Mouse (Mus musculus): ENCODE data around the gene Golga7b. TPM values are rescaled to one million over a fixed set of nuclear protein-coding genes. Genes with fewer than 3 reads are reported as not detected.
A peak's percentile ranks its signal among the peaks of the same experiment; 100 is the strongest.

Golga7b gene
- polyA plus RNA-seq, 1 experiment from 2014 or later, result 12.9 TPM

DNA sequence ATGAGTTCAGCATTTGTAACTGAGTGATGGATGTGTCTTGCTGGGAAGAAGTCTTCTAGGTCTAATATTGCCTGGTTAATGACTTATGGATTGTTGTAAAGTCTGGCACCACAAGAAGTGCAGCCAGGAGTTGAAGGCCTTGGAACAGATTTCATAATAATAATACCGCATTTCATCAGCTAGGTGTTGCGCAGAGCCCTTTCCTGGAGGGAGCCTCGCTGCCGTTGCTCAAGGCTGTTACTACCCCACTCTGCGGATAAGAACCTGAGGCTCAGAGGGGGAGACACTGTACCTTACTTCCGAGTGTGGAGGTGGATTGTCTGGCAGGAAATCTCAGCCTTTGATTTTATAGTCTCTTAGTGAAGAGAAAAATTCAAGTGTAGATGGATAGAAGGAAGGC is 29.9 kb downstream of the Golga7b start:
- no peaks in the 10 kb centered on the region for H3K27me3 ChIP-seq
- H3K9me3 ChIP-seq (replicated peaks), result no peaks in the 10 kb centered on the region
- H3K27ac ChIP-seq, result no peak overlapping the region
- no peak overlapping the region for H3K9ac ChIP-seq
- no peak overlapping the region for H3K4me3 ChIP-seq
- WGBS, result 86% methylated on average over 6 of the region's 6 CpGs
- no peaks in the 10 kb centered on the region for H3K36me3 ChIP-seq (ENCODE audit: poor library complexity, severe bottlenecking)
- no peak overlapping the region for H3K4me2 ChIP-seq
- ATAC-seq, result no peak
- peaks cover 2% of the 10 kb centered on the region; the same call in 1 of the 2 replicates for H3K4me1 ChIP-seq

DNA sequence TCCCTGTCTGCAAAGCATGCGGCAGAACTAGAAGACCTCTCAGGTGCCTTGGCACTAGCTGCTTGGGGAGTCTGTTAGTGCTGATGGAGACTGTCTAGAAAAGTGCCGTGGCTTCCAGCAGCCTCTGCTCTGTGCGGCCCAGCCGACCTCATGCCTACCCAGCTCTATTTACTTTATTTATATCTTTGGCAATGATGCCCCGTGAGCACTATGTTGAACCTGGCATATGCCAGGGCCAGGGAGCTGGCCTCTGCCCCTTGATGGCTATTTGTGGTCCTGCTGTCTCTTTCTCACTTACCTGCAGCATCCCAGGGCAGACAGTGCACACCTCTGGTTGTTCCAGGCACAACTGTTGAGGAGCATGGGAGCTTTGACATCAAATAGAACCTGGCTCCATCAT is 31.1 kb downstream of the Golga7b start:
- H3K4me1 ChIP-seq, result peaks cover 2% of the 10 kb centered on the region; the same call in 1 of the 2 replicates
- no peaks in the 10 kb centered on the region for H3K27me3 ChIP-seq
- H3K4me3 ChIP-seq, result no peak overlapping the region
- no peak overlapping the region for H3K9ac ChIP-seq
- H3K4me2 ChIP-seq, result no peak overlapping the region
- no peaks in the 10 kb centered on the region for H3K36me3 ChIP-seq (ENCODE audit: poor library complexity, severe bottlenecking)
- ATAC-seq, result no peak
- no peak overlapping the region for H3K27ac ChIP-seq
- no peaks in the 10 kb centered on the region for H3K9me3 ChIP-seq (replicated peaks)
- WGBS, result 85% methylated on average over 5 of the region's 5 CpGs

DNA sequence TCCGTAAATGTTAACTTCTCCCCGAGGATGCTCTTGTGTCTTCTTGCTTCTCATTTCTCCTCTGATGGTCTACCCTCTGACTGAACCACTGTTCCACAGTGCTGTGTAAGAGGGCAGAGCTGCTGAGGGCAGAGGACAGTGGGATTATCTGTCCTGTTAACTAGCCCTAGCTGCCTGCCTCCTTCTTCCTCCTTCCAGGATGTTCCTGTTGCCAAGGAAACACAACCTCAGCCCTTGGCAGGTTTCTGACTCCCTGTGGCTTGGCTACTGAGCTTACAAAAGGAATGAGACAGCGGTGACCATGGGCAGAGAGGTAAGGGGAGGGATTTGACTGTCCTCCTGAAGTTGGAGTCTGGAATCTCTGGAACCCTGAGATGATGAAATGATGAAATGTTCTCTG is 32.2 kb downstream of the Golga7b start:
- H3K4me3 ChIP-seq, result no peak overlapping the region
- 54% methylated on average over 3 of the region's 3 CpGs for WGBS
- no peaks in the 10 kb centered on the region for H3K27me3 ChIP-seq
- H3K4me1 ChIP-seq, result peaks cover 2% of the 10 kb centered on the region; the same call in 1 of the 2 replicates
- no peak overlapping the region for H3K4me2 ChIP-seq
- no peak overlapping the region for H3K27ac ChIP-seq
- no peaks in the 10 kb centered on the region for H3K36me3 ChIP-seq (ENCODE audit: poor library complexity, severe bottlenecking)
- no peaks in the 10 kb centered on the region for H3K9me3 ChIP-seq (replicated peaks)
- no peak for ATAC-seq
- no peak overlapping the region for H3K9ac ChIP-seq

- 87% methylated on average over 8 of the region's 8 CpGs for WGBS
- Histone ChIP-seq H3K4me3 (no peak overlapping the region), H3K27me3 (peaks cover 6% of the 10 kb centered on the region; the same call in 1 of the 2 replicates), H3K4me2 (no peak overlapping the region), H3K27ac (no peak overlapping the region), H3K9ac (no peak overlapping the region), H3K36me3 (ENCODE audit: poor library complexity, severe bottlenecking) (no peaks in the 10 kb centered on the region), H3K9me3 (replicated peaks) (no peaks in the 10 kb centered on the region), H3K4me1 (peaks cover 2% of the 10 kb centered on the region; the same call in 1 of the 2 replicates)
- ATAC-seq, result no peak
Observed at GRCm38 (mm10) chr19:42284178-42284577, 36.8 kb downstream of the Golga7b start.

- Histone ChIP-seq H3K9me3 (replicated peaks) (no peaks in the 10 kb centered on the region), H3K4me3 (no peak overlapping the region), H3K27me3 (peaks cover 6% of the 10 kb centered on the region; the same call in 1 of the 2 replicates), H3K36me3 (ENCODE audit: poor library complexity, severe bottlenecking) (no peaks in the 10 kb centered on the region), H3K4me1 (peaks cover 28% of the 10 kb centered on the region), H3K4me2 (no peak overlapping the region), H3K27ac (no peak overlapping the region), H3K9ac (no peak overlapping the region)
- no peak for ATAC-seq
- 85% methylated on average over 4 of the region's 4 CpGs for WGBS
Observed at GRCm38 (mm10) chr19:42288361-42288760, 41.0 kb downstream of the Golga7b start.

GRCm38 (mm10) chr19:42290954-42291661 is 43.7 kb downstream of the Golga7b start:
- Histone ChIP-seq H3K9me3 (replicated peaks) (no peaks in the 10 kb centered on the region), H3K27me3 (no peaks in the 10 kb centered on the region), H3K4me1 (peaks cover 31% of the 10 kb centered on the region), H3K27ac (peak overlapping the region; percentile 57), H3K36me3 (ENCODE audit: poor library complexity, severe bottlenecking) (no peaks in the 10 kb centered on the region), H3K9ac (no peak overlapping the region), H3K4me2 (no peak overlapping the region), H3K4me3 (no peak overlapping the region)
- 23% methylated on average over 7 of the region's 7 CpGs for WGBS
- peak; percentile 73 for ATAC-seq

- no peaks in the 10 kb centered on the region for H3K27me3 ChIP-seq
- H3K36me3 ChIP-seq (ENCODE audit: poor library complexity, severe bottlenecking), result no peaks in the 10 kb centered on the region
- no peak overlapping the region for H3K9ac ChIP-seq
- H3K9me3 ChIP-seq (replicated peaks), result no peaks in the 10 kb centered on the region
- ATAC-seq, result peak; percentile 43; the same call in 1 of the 2 replicates
- no peak overlapping the region for H3K4me3 ChIP-seq
- H3K27ac ChIP-seq, result peak overlapping the region; percentile 55; the same call in 1 of the 2 replicates
- peaks cover 31% of the 10 kb centered on the region for H3K4me1 ChIP-seq
- no peak overlapping the region for H3K4me2 ChIP-seq
- WGBS, result 15% methylated on average over 8 of the region's 8 CpGs
Observed at GRCm38 (mm10) chr19:42292106-42292505, 44.7 kb downstream of the Golga7b start.

DNA sequence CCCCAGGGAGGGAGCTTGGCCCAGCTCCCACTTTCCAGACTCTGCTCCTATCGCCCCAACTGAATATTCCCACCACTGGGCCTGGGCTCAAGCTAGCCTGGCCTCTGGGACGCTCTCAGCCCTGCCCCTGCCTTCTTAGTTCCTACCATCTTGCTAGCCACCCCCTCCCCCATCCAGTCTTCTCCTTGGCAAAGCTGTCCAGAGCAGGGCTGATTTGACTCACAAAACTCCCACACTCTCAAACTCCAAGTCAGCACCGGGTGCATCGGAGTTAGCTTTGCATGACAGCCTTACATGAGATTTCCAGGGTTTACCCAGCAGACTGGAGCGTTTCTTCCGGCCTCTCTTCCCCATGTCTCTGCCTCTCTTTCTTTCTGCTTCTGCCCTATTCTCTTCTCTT is 45.8 kb downstream of the Golga7b start:
- H3K4me2 ChIP-seq, result no peak overlapping the region
- peaks cover 31% of the 10 kb centered on the region for H3K4me1 ChIP-seq
- H3K9me3 ChIP-seq (replicated peaks), result no peaks in the 10 kb centered on the region
- no peak overlapping the region for H3K4me3 ChIP-seq
- no peak for ATAC-seq
- no peak overlapping the region for H3K27ac ChIP-seq
- WGBS, result 73% methylated on average over 6 of the region's 6 CpGs
- H3K9ac ChIP-seq, result no peak overlapping the region
- no peaks in the 10 kb centered on the region for H3K36me3 ChIP-seq (ENCODE audit: poor library complexity, severe bottlenecking)
- no peaks in the 10 kb centered on the region for H3K27me3 ChIP-seq

DNA sequence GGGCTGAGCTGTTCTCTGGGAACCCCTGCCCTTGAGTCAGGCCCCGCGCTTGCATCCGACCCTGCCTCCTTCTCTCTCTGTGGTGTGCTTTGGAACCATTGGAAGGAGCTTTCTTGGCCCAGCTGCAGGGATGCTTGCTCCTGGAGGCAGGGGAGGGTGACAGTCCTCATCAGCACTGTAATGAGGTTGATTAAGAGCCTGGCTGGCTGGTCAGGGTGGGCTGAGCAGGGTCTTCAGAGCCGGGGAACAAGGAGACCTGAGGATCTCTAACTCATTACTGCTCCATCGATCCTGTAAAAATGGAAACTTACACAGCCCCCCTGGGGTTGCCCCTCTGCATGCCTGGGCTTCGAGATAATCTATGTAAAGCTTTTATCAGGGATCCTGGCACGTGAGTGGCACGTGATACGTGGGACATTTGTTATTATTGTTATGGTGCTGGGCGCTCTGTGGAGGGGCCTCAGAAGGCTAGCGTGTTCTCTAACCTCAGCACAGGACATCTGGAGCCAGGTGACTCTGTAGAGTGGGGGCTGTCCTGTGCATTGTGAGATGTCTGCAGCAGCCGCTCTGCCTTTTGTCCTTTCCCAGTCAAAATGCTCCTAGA is 55.9 kb downstream of the Golga7b start:
- H3K4me3 ChIP-seq, result no peak overlapping the region
- no peak overlapping the region for H3K4me2 ChIP-seq
- no peak overlapping the region for H3K9ac ChIP-seq
- peaks cover 43% of the 10 kb centered on the region for H3K4me1 ChIP-seq
- H3K27me3 ChIP-seq, result 0 out of 2 replicates have a peak, but pooled peaks cover 14% of the 10 kb centered on the region
- no peaks in the 10 kb centered on the region for H3K9me3 ChIP-seq (replicated peaks)
- H3K27ac ChIP-seq, result no peak overlapping the region
- ATAC-seq, result no peak; the same call in 1 of the 2 replicates
- WGBS, result 32% methylated on average over 12 of the region's 12 CpGs
- no peaks in the 10 kb centered on the region for H3K36me3 ChIP-seq (ENCODE audit: poor library complexity, severe bottlenecking)

DNA sequence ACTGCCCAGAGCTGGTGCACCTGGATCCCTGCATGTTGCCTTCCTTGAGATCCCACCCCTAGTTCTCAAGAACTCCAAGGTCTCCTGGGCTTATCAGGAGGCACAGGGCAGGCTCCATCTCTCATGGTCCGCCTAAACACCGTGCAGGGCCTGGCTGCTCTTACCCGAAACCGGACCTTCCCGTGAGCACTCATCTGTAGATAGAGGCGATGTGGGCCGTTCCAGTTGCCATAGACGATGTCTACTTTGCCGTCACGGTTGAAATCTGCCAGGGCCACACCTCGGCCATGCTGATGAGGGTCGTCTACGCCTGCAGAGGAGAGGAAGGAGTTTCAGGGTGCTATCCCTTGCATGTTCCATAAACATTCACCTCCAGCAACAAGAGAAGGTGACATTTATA is 57.1 kb downstream of the Golga7b start:
- H3K4me2 ChIP-seq, result no peak overlapping the region
- H3K27me3 ChIP-seq, result peaks cover 17% of the 10 kb centered on the region; the same call in 1 of the 2 replicates
- H3K36me3 ChIP-seq (ENCODE audit: poor library complexity, severe bottlenecking), result no peaks in the 10 kb centered on the region
- no peak for ATAC-seq
- no peak overlapping the region for H3K4me3 ChIP-seq
- peaks cover 43% of the 10 kb centered on the region for H3K4me1 ChIP-seq
- 90% methylated on average over 13 of the region's 13 CpGs for WGBS
- no peaks in the 10 kb centered on the region for H3K9me3 ChIP-seq (replicated peaks)
- H3K27ac ChIP-seq, result no peak overlapping the region
- no peak overlapping the region for H3K9ac ChIP-seq

DNA sequence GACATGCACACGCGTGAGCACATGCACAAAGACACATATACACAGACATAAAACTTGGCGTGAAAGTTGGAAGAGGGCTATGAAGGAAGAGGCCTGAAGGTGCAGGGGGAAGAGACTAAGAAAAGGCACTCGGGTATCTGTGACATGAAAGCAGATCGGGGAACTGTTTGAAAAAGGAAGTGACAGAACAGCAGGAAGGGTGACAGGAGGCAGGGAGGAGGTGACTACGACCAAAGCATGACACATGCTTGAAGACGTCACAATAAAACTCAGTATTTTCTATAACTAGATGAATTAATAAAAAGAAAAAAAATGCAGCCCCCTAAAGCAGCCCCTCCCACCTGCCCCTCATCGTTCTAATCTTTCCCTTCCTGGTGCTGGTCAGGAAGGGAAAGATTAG is 58.4 kb downstream of the Golga7b start:
- ATAC-seq, result no peak

DNA sequence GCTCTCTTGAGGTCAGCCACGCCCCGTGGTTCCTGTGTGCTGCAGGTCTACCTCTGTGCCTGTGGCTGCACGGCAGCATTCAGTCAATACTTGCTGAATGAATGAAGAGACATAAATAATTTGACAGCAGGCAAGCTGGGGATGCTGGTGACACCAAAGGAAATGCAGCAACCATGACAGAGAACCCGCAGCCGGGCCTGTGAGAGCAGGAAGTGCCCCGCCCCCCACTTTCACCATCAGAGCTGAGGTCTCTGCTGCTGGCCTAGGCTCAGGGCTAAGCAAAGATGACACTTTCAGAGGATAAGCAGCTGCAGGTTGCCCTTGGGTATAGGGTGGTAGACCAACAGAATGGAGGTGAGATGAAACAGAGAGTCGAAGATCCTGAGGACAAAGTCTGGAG is 58.8 kb downstream of the Golga7b start:
- H3K27me3 ChIP-seq, result peaks cover 27% of the 10 kb centered on the region; the same call in 1 of the 2 replicates
- H3K4me1 ChIP-seq, result peaks cover 34% of the 10 kb centered on the region
- H3K27ac ChIP-seq, result no peak overlapping the region
- no peak overlapping the region for H3K4me3 ChIP-seq
- 0 out of 2 replicates have a peak overlapping the region, but pooled peaks have one; percentile 39 for H3K9ac ChIP-seq
- no peaks in the 10 kb centered on the region for H3K36me3 ChIP-seq (ENCODE audit: poor library complexity, severe bottlenecking)
- H3K4me2 ChIP-seq, result no peak overlapping the region
- no peaks in the 10 kb centered on the region for H3K9me3 ChIP-seq (replicated peaks)
- WGBS, result 76% methylated on average over 7 of the region's 7 CpGs
- no peak for ATAC-seq

More for the DNA sequence above, 58.4 kb downstream of the Golga7b start:
- WGBS, result 74% methylated on average over 8 of the region's 8 CpGs
- no peak overlapping the region for H3K27ac ChIP-seq
- H3K4me1 ChIP-seq, result peaks cover 34% of the 10 kb centered on the region
- H3K27me3 ChIP-seq, result peaks cover 24% of the 10 kb centered on the region; the same call in 1 of the 2 replicates
- H3K9me3 ChIP-seq (replicated peaks), result no peaks in the 10 kb centered on the region
- no peak overlapping the region for H3K9ac ChIP-seq
- H3K4me3 ChIP-seq, result no peak overlapping the region
- no peak overlapping the region for H3K4me2 ChIP-seq
- no peaks in the 10 kb centered on the region for H3K36me3 ChIP-seq (ENCODE audit: poor library complexity, severe bottlenecking)
